Comparison of ENCODE assay signal across 12 mouse cellular contexts in the genomic region with DNA sequence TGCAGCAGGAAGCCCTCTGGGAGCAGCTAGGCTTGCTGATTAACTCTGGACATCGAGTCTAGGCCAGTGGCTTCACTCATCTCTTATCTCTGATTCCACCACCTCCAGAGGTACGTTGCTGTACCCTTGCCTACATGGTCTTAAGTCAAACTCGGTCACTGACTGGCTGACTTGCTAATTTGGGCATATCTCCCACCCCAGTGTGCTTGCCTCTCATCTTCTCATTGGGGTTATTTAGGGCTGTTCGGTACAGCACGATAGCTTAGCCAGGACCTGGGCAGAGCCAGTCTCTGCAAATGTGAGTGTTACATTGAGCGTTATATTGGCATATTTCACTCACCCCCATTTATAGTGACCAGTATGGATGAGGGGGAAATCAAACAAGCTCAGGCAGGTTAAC. TPM values are rescaled to one million over a fixed set of nuclear protein-coding genes. Genes with fewer than 3 reads are reported as not detected.
DNase-seq lines count a peak whose midpoint lies in the region; ATAC-seq lines count a peak whose summit lies in the region.
"Had no signal": no experiment of that assay in that cellular context is flagged by ENCODE, and none has a peak within 500 bp of the region (broad histone marks: within the 10 kb centered on the region; RNA-seq: fewer than 3 reads in every experiment).

No protein-coding gene starts in this region.

- H3K9ac ChIP-seq in heart, embryonic 12.5 days, result 0 out of 2 replicates have a peak overlapping the region, but pooled peaks have one; percentile 40
- H3K9ac ChIP-seq in hindbrain, embryonic 11.5 days (ENCODE audit: low read depth, low read length), result no peak overlapping the region
- H3K9ac ChIP-seq in midbrain, embryonic 12.5 days (replicated peaks), result 0 out of 2 replicates have a peak overlapping the region, but pooled peaks have one; percentile 28
- H3K9ac ChIP-seq in neural tube, embryonic 15.5 days (replicated peaks), result no peak overlapping the region; the same call in 1 of the 2 replicates
- H3K9ac ChIP-seq: limb, embryonic 13.5 days had no signal

- no peak overlapping the region for H3K4me3 ChIP-seq in heart, embryonic 12.5 days
- H3K4me3 ChIP-seq in hindbrain, embryonic 11.5 days (ENCODE audit: low read depth, low read length), result no peak overlapping the region
- H3K4me3 ChIP-seq in midbrain, embryonic 12.5 days, result no peak overlapping the region
- no peak overlapping the region for H3K4me3 ChIP-seq in neural tube, embryonic 15.5 days (replicated peaks)

- H3K4me1 ChIP-seq in heart, embryonic 12.5 days (replicated peaks), result peaks cover 11% of the 10 kb centered on the region; the same call in 1 of the 2 replicates
- 0 out of 2 replicates have a peak, but pooled peaks cover 4% of the 10 kb centered on the region for H3K4me1 ChIP-seq in hindbrain, embryonic 11.5 days (replicated peaks; ENCODE audit: control insufficient read depth, insufficient read depth, low read length)
- H3K4me1 ChIP-seq in midbrain, embryonic 12.5 days, result peaks cover 27% of the 10 kb centered on the region
- peaks cover 19% of the 10 kb centered on the region for H3K4me1 ChIP-seq in neural tube, embryonic 15.5 days

- no peak overlapping the region for H3K27ac ChIP-seq in heart, embryonic 12.5 days (ENCODE audit: poor library complexity, severe bottlenecking)
- no peak overlapping the region for H3K27ac ChIP-seq in hindbrain, embryonic 11.5 days (ENCODE audit: low read depth, low read length)
- peak overlapping the region; percentile 83 for H3K27ac ChIP-seq in midbrain, embryonic 12.5 days (replicated peaks)
- H3K27ac ChIP-seq in neural tube, embryonic 15.5 days (replicated peaks), result peak overlapping the region; percentile 15; the same call in 1 of the 2 replicates
- H3K27ac ChIP-seq: limb, embryonic 13.5 days had no signal

- H3K36me3 ChIP-seq in heart, embryonic 12.5 days, result no peaks in the 10 kb centered on the region
- no peaks in the 10 kb centered on the region for H3K36me3 ChIP-seq in hindbrain, embryonic 11.5 days (ENCODE audit: control insufficient read depth, insufficient read depth, low read length)
- H3K36me3 ChIP-seq in midbrain, embryonic 12.5 days, result no peaks in the 10 kb centered on the region
- H3K36me3 ChIP-seq in neural tube, embryonic 15.5 days, result no peaks in the 10 kb centered on the region
- H3K36me3 ChIP-seq: limb, embryonic 13.5 days had no signal

- ATAC-seq in heart, embryonic 12.5 days (ENCODE audit: insufficient number of reproducible peaks, low FRiP score), result no peak
- peak; percentile 22; the same call in 1 of the 2 replicates for ATAC-seq in hindbrain, embryonic 11.5 days (ENCODE audit: low FRiP score)
- peak; percentile 56; the same call in 1 of the 2 replicates for ATAC-seq in midbrain, embryonic 12.5 days (ENCODE audit: low FRiP score, low read depth)
- no peak; the same call in 1 of the 2 replicates for ATAC-seq in neural tube, embryonic 15.5 days (ENCODE audit: low FRiP score)
- no peak for ATAC-seq in granulocyte monocyte progenitor cell, adult 5-6 weeks (replicated peaks; ENCODE audit: poor library complexity, severe bottlenecking)
- no peak for ATAC-seq in frontal cortex, adult (ENCODE audit: low TSS enrichment)
- ATAC-seq: activated CD4-positive, CD25-positive, alpha-beta regulatory T cell, adult 4 months; intestine, embryonic 16.5 days had no signal

- DNase-seq in heart, adult 9 months (ENCODE audit: low spot score in 2 of 2), result no peak
- no peak for DNase-seq in hindbrain, embryonic 11.5 days (ENCODE audit: low spot score)
- no peak for DNase-seq in frontal cortex, adult 2 months (ENCODE audit: extremely low spot score in 1 of 2, low spot score in 1 of 2)

- peaks cover 11% of the 10 kb centered on the region; the same call in 1 of the 2 replicates for H3K27me3 ChIP-seq in heart, embryonic 12.5 days (replicated peaks)
- H3K27me3 ChIP-seq in hindbrain, embryonic 11.5 days (ENCODE audit: control insufficient read depth, insufficient read depth, low read length), result no peaks in the 10 kb centered on the region
- no peaks in the 10 kb centered on the region for H3K27me3 ChIP-seq in midbrain, embryonic 12.5 days
- no peaks in the 10 kb centered on the region for H3K27me3 ChIP-seq in neural tube, embryonic 15.5 days (replicated peaks)

- H3K4me2 ChIP-seq in heart, embryonic 12.5 days, result peak overlapping the region; percentile 57; the same call in 1 of the 2 replicates
- no peak overlapping the region for H3K4me2 ChIP-seq in hindbrain, embryonic 11.5 days (replicated peaks; ENCODE audit: low read depth, low read length)
- H3K4me2 ChIP-seq in midbrain, embryonic 12.5 days (replicated peaks), result peak overlapping the region; percentile 48
- H3K4me2 ChIP-seq in neural tube, embryonic 15.5 days, result peak overlapping the region; percentile 47

- WGBS in heart, embryonic 12.5 days, result 36% methylated on average over 6 of the region's 6 CpGs
- 69% methylated on average over 6 of the region's 6 CpGs for WGBS in hindbrain, embryonic 11.5 days
- 50% methylated on average over 6 of the region's 6 CpGs for whole genome bisulfite sequencing in midbrain, embryonic 12.5 days
- 54% methylated on average over 6 of the region's 6 CpGs for WGBS in neural tube, embryonic 15.5 days

- H3K9me3 ChIP-seq in heart, embryonic 12.5 days (replicated peaks), result no peaks in the 10 kb centered on the region
- H3K9me3 ChIP-seq in hindbrain, embryonic 11.5 days (ENCODE audit: control insufficient read depth, low read length), result no peaks in the 10 kb centered on the region
- H3K9me3 ChIP-seq in midbrain, embryonic 12.5 days, result 0 out of 2 replicates have a peak, but pooled peaks cover 3% of the 10 kb centered on the region
- H3K9me3 ChIP-seq in neural tube, embryonic 15.5 days (replicated peaks), result no peaks in the 10 kb centered on the region
- H3K9me3 ChIP-seq: limb, embryonic 13.5 days had no signal

RNA-seq across cellular contexts. Expression of gene Hs3st3a1, which starts 38.2 kb away (rescaled TPM):
- polyA plus RNA-seq in heart, embryonic 12.5 days (2016; fragmentation: Nextera tagmentation; extraction: Ambion mirVana), result 1.6 and 1.7 TPM in 2 replicates
- 2.0 and 2.2 TPM in 2 replicates for polyA plus RNA-seq in hindbrain, embryonic 11.5 days (2014; fragmentation: Nextera tagmentation; extraction: Ambion mirVana)
- 2.7 and 3.2 TPM in 2 replicates for polyA plus RNA-seq in midbrain, embryonic 12.5 days (2016; fragmentation: Nextera tagmentation; extraction: Ambion mirVana)
- 1.2 and 1.3 TPM in 2 replicates for polyA plus RNA-seq in neural tube, embryonic 15.5 days (2015; fragmentation: Nextera tagmentation; extraction: Ambion mirVana)
- not detected in 2 replicates for total RNA-seq in granulocyte monocyte progenitor cell, adult 5-6 weeks (2014; fragmentation: Nextera tagmentation)
- total RNA-seq in granulocyte monocyte progenitor cell, adult 5-6 weeks (2017), result not detected in 2 replicates
- polyA plus RNA-seq in frontal cortex, adult 2 months (2012; rRNA removed), result 4.1 and 4.8 TPM in 2 replicates
- polyA plus RNA-seq: activated CD4-positive, CD25-positive, alpha-beta regulatory T cell, adult 4 months had no signal

RNA-seq across cellular contexts. Expression of gene F930015N05Rik, which starts 39.5 kb away (rescaled TPM):
- polyA plus RNA-seq in heart, embryonic 12.5 days (2016; fragmentation: Nextera tagmentation; extraction: Ambion mirVana), result not detected in 2 replicates
- polyA plus RNA-seq in hindbrain, embryonic 11.5 days (2014; fragmentation: Nextera tagmentation; extraction: Ambion mirVana), result 0.76 and 1.6 TPM in 2 replicates
- polyA plus RNA-seq in midbrain, embryonic 12.5 days (2016; fragmentation: Nextera tagmentation; extraction: Ambion mirVana), result 4.9 and 5.4 TPM in 2 replicates
- 1.9 and 2.5 TPM in 2 replicates for polyA plus RNA-seq in neural tube, embryonic 15.5 days (2015; fragmentation: Nextera tagmentation; extraction: Ambion mirVana)
- total RNA-seq in granulocyte monocyte progenitor cell, adult 5-6 weeks (2014; fragmentation: Nextera tagmentation), result not detected in 2 replicates
- total RNA-seq in granulocyte monocyte progenitor cell, adult 5-6 weeks (2017), result not detected in 2 replicates
- 1.2 and 1.5 TPM in 2 replicates for polyA plus RNA-seq in frontal cortex, adult 2 months (2012; rRNA removed)
- total RNA-seq: heart, adult 18-20 months had no signal
- polyA plus RNA-seq: activated CD4-positive, CD25-positive, alpha-beta regulatory T cell, adult 4 months had no signal

Comparison
In these comparisons a context has a peak if more than half of its experiments do, and no peak if none do; other contexts are left out.
1. ATAC-seq: peak in hindbrain, embryonic 11.5 days (single experiment) and midbrain, embryonic 12.5 days (single experiment); none in heart, embryonic 12.5 days (single experiment), neural tube, embryonic 15.5 days (single experiment), granulocyte monocyte progenitor cell, adult 5-6 weeks (single experiment) and frontal cortex, adult (single experiment).
2. H3K27ac ChIP-seq: peak in midbrain, embryonic 12.5 days (single experiment) and neural tube, embryonic 15.5 days (single experiment); none in heart, embryonic 12.5 days (single experiment) and hindbrain, embryonic 11.5 days (single experiment).
3. H3K9ac ChIP-seq: peak in heart, embryonic 12.5 days (single experiment) and midbrain, embryonic 12.5 days (single experiment); none in hindbrain, embryonic 11.5 days (single experiment) and neural tube, embryonic 15.5 days (single experiment).